Mouse (Mus musculus): Measurements from ENCODE around the gene B3galt6. TPM values are rescaled to one million over a fixed set of nuclear protein-coding genes. Genes with fewer than 3 reads are reported as not detected.

B3galt6 gene
- total and polyA plus RNA-seq, 2 experiments = 2.6 to 2.8 TPM

GRCm38 (mm10) chr4:156031593-156032391, 39.3 kb upstream of the B3galt6 start:
- Histone ChIP-seq H3K27ac (replicated peaks; ENCODE audit: insufficient read depth, low read depth, low read length) (peak overlapping the region; percentile 85), H3K4me3 (ENCODE audit: insufficient read depth, low read depth, low read length) (peak overlapping the region; percentile 73), H3K4me1 (ENCODE audit: control insufficient read depth, insufficient read depth, low read length) (peaks cover 18% of the 10 kb centered on the region), H3K27me3 (ENCODE audit: control insufficient read depth, insufficient read depth, low read length) (no peaks in the 10 kb centered on the region), H3K36me3 (ENCODE audit: control insufficient read depth, insufficient read depth, low read length) (no peaks in the 10 kb centered on the region), H3K9ac (ENCODE audit: low read depth, low read length) (peak overlapping the region; percentile 83), H3K79me2 (ENCODE audit: control insufficient read depth, insufficient read depth, low read length) (peaks cover 4% of the 10 kb centered on the region; the same call in 1 of the 2 replicates)
- peak; percentile 86 for DNase-seq (ENCODE audit: extremely low read depth, low read depth, low spot score)
- no peak for TF ChIP-seq CTCF (IDR thresholded peaks at IDR 0.05; ENCODE audit: low read depth, low read length)
- no peak for TF ChIP-seq POLR2A (IDR thresholded peaks at IDR 0.05; ENCODE audit: extremely low read depth, insufficient read depth, low read length)
- whole genome bisulfite sequencing = under 1% methylated on average over 24 of the region's 24 CpGs

GRCm38 (mm10) chr4:156031255-156031592, 38.8 kb upstream of the B3galt6 start:
- H3K27ac ChIP-seq (replicated peaks; ENCODE audit: insufficient read depth, low read depth, low read length) = peak overlapping the region; percentile 85
- H3K27me3 ChIP-seq (ENCODE audit: control insufficient read depth, insufficient read depth, low read length) = no peaks in the 10 kb centered on the region
- 9% methylated on average over 7 of the region's 7 CpGs for WGBS
- no peak for TF ChIP-seq CTCF (IDR thresholded peaks at IDR 0.05; ENCODE audit: low read depth, low read length)
- no peak for TF ChIP-seq POLR2A (IDR thresholded peaks at IDR 0.05; ENCODE audit: extremely low read depth, insufficient read depth, low read length)
- H3K9ac ChIP-seq (ENCODE audit: low read depth, low read length) = peak overlapping the region; percentile 83
- H3K4me3 ChIP-seq (ENCODE audit: insufficient read depth, low read depth, low read length) = peak overlapping the region; percentile 73
- no peak for DNase-seq (ENCODE audit: extremely low read depth, low read depth, low spot score)
- H3K79me2 ChIP-seq (ENCODE audit: control insufficient read depth, insufficient read depth, low read length) = peaks cover 4% of the 10 kb centered on the region; the same call in 1 of the 2 replicates
- H3K4me1 ChIP-seq (ENCODE audit: control insufficient read depth, insufficient read depth, low read length) = peaks cover 18% of the 10 kb centered on the region
- no peaks in the 10 kb centered on the region for H3K36me3 ChIP-seq (ENCODE audit: control insufficient read depth, insufficient read depth, low read length)

GRCm38 (mm10) chr4:156030651-156031118, 38.2 kb upstream of the B3galt6 start:
- no peak overlapping the region for H3K27ac ChIP-seq (replicated peaks; ENCODE audit: insufficient read depth, low read depth, low read length)
- TF ChIP-seq CTCF (IDR thresholded peaks at IDR 0.05; ENCODE audit: low read depth, low read length) (no peak), POLR2A (IDR thresholded peaks at IDR 0.05; ENCODE audit: extremely low read depth, insufficient read depth, low read length) (no peak)
- no peaks in the 10 kb centered on the region for H3K27me3 ChIP-seq (ENCODE audit: control insufficient read depth, insufficient read depth, low read length)
- peaks cover 4% of the 10 kb centered on the region; the same call in 1 of the 2 replicates for H3K79me2 ChIP-seq (ENCODE audit: control insufficient read depth, insufficient read depth, low read length)
- H3K9ac ChIP-seq (ENCODE audit: low read depth, low read length) = peak overlapping the region; percentile 83
- no peaks in the 10 kb centered on the region for H3K36me3 ChIP-seq (ENCODE audit: control insufficient read depth, insufficient read depth, low read length)
- WGBS = 56% methylated on average over 9 of the region's 9 CpGs
- peak overlapping the region; percentile 73 for H3K4me3 ChIP-seq (ENCODE audit: insufficient read depth, low read depth, low read length)
- DNase-seq (ENCODE audit: extremely low read depth, low read depth, low spot score) = no peak
- peaks cover 18% of the 10 kb centered on the region for H3K4me1 ChIP-seq (ENCODE audit: control insufficient read depth, insufficient read depth, low read length)

GRCm38 (mm10) chr4:156028580-156028979, 36.1 kb upstream of the B3galt6 start:
- Histone ChIP-seq H3K36me3 (ENCODE audit: control insufficient read depth, insufficient read depth, low read length) (no peaks in the 10 kb centered on the region), H3K4me1 (ENCODE audit: control insufficient read depth, insufficient read depth, low read length) (peaks cover 18% of the 10 kb centered on the region), H3K4me3 (ENCODE audit: insufficient read depth, low read depth, low read length) (no peak overlapping the region), H3K9ac (ENCODE audit: low read depth, low read length) (no peak overlapping the region), H3K79me2 (ENCODE audit: control insufficient read depth, insufficient read depth, low read length) (peaks cover 4% of the 10 kb centered on the region; the same call in 1 of the 2 replicates), H3K27me3 (ENCODE audit: control insufficient read depth, insufficient read depth, low read length) (no peaks in the 10 kb centered on the region), H3K27ac (replicated peaks; ENCODE audit: insufficient read depth, low read depth, low read length) (no peak overlapping the region)
- no peak for DNase-seq (ENCODE audit: extremely low read depth, low read depth, low spot score)
- no peak for TF ChIP-seq POLR2A (IDR thresholded peaks at IDR 0.05; ENCODE audit: extremely low read depth, insufficient read depth, low read length)
- no peak for TF ChIP-seq CTCF (IDR thresholded peaks at IDR 0.05; ENCODE audit: low read depth, low read length)
- WGBS = 96% methylated on average over 7 of the region's 7 CpGs

- no peak for DNase-seq (ENCODE audit: extremely low read depth, low read depth, low spot score)
- Histone ChIP-seq H3K27me3 (ENCODE audit: control insufficient read depth, insufficient read depth, low read length) (no peaks in the 10 kb centered on the region), H3K4me3 (ENCODE audit: insufficient read depth, low read depth, low read length) (no peak within 1 kb of the TSS), H3K36me3 (ENCODE audit: control insufficient read depth, insufficient read depth, low read length) (no peaks in the 10 kb centered on the region), H3K27ac (replicated peaks; ENCODE audit: insufficient read depth, low read depth, low read length) (no peak within 1 kb of the TSS), H3K9ac (ENCODE audit: low read depth, low read length) (no peak within 1 kb of the TSS), H3K79me2 (ENCODE audit: control insufficient read depth, insufficient read depth, low read length) (peaks cover 3% of the 10 kb centered on the region; the same call in 1 of the 2 replicates), H3K4me1 (ENCODE audit: control insufficient read depth, insufficient read depth, low read length) (peaks cover 5% of the 10 kb centered on the region)
- WGBS = 39% methylated on average over 4 of the region's 4 CpGs
- TF ChIP-seq POLR2A (IDR thresholded peaks at IDR 0.05; ENCODE audit: extremely low read depth, insufficient read depth, low read length) = no peak
- TF ChIP-seq CTCF (IDR thresholded peaks at IDR 0.05; ENCODE audit: low read depth, low read length) = peak; percentile 13; the same call in 1 of the 2 replicates
These were observed 33.6 kb upstream of the B3galt6 start, which contains the start of gene Tnfrsf18 for GRCm38 (mm10) chr4:156026013-156026412. Tnfrsf18 (plus strand) TSS chr4:156026164.

- WGBS = 93% methylated on average over 7 of the region's 7 CpGs
- H3K9ac ChIP-seq (ENCODE audit: low read depth, low read length) = no peak overlapping the region
- H3K27ac ChIP-seq (replicated peaks; ENCODE audit: insufficient read depth, low read depth, low read length) = no peak overlapping the region
- H3K79me2 ChIP-seq (ENCODE audit: control insufficient read depth, insufficient read depth, low read length) = no peaks in the 10 kb centered on the region
- TF ChIP-seq CTCF (IDR thresholded peaks at IDR 0.05; ENCODE audit: low read depth, low read length) (no peak), POLR2A (IDR thresholded peaks at IDR 0.05; ENCODE audit: extremely low read depth, insufficient read depth, low read length) (no peak)
- DNase-seq (ENCODE audit: extremely low read depth, low read depth, low spot score) = no peak
- H3K4me1 ChIP-seq (ENCODE audit: control insufficient read depth, insufficient read depth, low read length) = no peaks in the 10 kb centered on the region
- no peaks in the 10 kb centered on the region for H3K36me3 ChIP-seq (ENCODE audit: control insufficient read depth, insufficient read depth, low read length)
- no peaks in the 10 kb centered on the region for H3K27me3 ChIP-seq (ENCODE audit: control insufficient read depth, insufficient read depth, low read length)
- no peak overlapping the region for H3K4me3 ChIP-seq (ENCODE audit: insufficient read depth, low read depth, low read length)
These were observed 31.7 kb upstream of the B3galt6 start for GRCm38 (mm10) chr4:156024184-156024583.

Measured in liver, adult 2 months (tissue).